Mouse (Mus musculus) fibroblast of lung, adult 2 months (primary cell): ENCODE results near the gene Apoe.
"Not testable (repeated sequence)": the region's sequence is repeated elsewhere in the genome, so short reads cannot be mapped to it uniquely, and the experiment has no call there.

Experiments used
- DNase-seq: peaks from one replicate; pipeline ENCODE4 v3.0.0-alpha.2; 2011; ENCODE audit warnings: low read depth

Gene Apoe

GRCm38 (mm10) chr7:19691873-19692865 is 6.8 kb downstream of the Apoe start, which contains the start of gene Apoc1:
Gene Apoc1 (minus strand): TSS chr7:19692660.
- no peak for DNase-seq

DNA sequence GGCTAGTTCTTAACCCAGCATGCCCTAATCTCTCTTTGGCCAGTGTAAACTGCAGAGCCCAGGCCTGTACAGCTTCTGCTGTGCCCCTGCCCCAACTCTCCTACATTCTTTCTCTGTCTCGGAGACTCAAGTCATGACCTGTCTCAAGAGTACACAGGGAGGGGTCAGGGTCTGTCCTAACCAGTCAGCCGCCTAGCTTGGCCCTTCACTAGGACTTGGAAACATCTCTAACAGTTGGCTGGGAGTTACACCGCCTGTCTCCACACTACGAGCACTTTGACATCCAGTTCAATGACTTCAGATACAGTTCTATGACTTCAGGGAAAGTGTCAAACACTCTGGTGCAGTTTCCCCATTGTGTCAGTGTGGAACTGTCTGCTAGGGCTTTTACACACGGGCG is 7.6 kb downstream of the Apoe start:
- no peak for DNase-seq

DNA sequence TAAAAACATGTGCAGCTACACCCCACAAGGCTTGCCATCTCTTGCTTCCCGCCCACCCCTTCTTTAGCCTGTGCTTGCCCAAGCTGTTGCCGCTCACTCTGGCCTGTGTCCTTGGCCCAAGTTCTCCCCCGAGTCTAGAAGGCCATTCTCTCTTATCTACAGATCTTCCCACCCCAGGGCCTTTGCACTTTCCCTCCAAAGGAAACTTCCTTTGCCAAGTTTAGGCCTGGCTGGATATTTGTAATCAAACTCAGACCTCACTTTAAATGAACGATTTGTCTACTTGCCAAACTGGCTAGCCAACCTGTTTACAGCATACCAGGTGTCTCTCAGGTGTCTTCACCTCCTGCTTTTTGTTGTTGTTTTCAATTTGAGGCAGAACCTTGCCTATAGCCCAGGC is 8.1 kb downstream of the Apoe start:
- DNase-seq: no peak

DNA sequence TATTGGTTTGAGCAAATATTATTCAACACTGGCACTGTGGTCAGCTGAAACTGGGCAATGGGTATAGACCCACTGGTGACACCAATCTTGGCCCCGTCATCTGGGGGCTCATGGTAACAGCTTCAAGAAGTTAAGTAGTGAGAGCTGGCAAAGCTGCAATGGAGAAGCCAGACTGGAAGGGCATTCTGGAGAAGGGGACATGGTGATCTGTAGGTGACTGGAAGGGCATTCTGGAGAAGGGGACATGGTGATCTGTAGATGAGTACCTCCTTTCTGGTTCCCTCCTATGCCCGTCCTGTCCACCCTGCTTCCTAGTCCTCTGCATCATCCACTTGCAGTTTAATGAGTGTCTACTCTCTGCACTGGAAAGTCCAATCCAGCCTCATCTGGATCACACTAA is 10.4 kb downstream of the Apoe start:
- no peak for DNase-seq

DNA sequence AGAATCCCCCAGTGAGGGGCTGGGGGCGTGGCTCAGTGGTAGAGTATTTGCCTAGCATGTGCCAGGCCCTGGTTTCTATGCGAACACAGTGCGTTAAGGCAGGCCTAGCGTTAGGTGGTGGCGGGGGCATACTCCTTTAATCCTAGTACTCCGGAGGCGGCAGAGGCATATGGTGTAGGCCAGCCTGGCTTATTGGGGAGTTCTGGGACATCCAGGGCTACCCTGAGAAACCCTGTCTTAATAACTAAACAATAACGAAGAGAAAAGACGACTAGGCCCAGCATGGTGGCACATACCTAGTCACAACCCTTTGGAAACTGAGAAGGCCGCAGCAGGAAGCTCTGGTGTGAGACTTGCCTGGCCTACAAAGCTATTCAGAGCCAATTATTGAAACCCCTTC is 10.9 kb downstream of the Apoe start:
- no peak for DNase-seq

GRCm38 (mm10) chr7:19686927-19687583 is 11.9 kb downstream of the Apoe start:
- not testable (repeated sequence) for DNase-seq

DNA sequence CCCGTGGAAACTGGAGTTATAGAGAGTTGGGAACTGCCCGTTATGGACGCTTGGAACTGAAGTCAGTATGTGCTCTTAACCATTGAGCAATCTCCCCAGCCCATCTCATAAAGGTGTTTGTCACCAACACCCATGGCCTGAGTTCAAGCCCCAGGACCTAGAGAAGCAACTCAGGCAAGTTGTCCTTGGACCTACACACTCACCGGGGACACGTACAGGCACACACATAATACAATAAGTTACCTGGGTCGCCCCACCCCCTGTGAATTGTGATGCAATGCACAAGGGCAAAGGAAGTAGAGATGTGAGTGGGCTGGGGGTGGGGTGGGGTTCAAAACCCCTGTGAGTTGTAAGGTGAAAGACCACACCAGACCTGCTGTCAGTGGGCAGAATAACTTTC is 12.5 kb downstream of the Apoe start:
- no peak for DNase-seq

DNA sequence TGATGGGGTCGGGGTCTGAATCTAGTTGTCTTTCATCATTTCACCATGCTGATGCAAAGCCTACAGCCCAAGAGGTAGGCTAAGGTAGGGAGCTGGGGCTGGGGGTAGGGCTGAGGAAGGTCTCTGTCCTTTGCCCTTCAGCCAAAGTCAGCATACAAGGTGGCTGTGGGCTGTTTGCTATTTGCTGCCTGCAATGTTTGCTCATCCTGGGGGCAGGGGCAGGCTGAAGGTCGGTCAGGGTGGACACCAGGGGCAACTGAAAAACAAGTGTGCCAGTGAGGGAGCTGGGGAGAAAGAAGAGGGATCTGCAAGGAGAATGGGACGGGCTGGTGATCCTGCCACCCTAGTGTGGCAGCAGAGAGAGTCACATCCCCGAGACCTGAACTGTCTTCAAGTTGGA is 13.6 kb downstream of the Apoe start:
- no peak for DNase-seq

DNA sequence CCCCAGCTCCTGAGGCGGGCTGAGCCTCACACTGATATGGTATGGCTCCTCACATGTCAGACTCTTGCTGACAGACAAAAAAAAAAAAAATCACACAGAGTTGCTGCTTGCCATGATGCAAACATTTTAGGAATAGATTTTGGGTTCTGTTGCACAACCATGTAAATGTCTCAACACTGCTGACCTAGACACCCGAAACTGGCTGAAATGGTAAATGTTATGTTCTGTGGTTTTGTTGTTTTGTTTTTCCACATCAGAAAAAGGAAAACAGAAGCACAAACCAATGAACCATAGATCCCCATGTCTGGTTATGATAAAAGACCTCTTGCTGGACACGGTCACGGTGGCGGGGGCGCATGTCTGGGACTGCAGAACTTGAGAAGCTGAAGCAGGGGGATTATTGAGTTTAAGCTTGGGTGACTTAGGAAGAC is 15.2 kb downstream of the Apoe start:
- DNase-seq: no peak

- no peak for DNase-seq
These were observed 16.0 kb downstream of the Apoe start for GRCm38 (mm10) chr7:19682979-19683378.

GRCm38 (mm10) chr7:19681202-19681694 is 17.7 kb downstream of the Apoe start, which contains the start of the genes Gm44805 and Apoc4:
Gene Gm44805 (minus strand): TSS chr7:19681423.
Gene Apoc4 (minus strand): TSS chr7:19681479.
- DNase-seq: no peak

DNA sequence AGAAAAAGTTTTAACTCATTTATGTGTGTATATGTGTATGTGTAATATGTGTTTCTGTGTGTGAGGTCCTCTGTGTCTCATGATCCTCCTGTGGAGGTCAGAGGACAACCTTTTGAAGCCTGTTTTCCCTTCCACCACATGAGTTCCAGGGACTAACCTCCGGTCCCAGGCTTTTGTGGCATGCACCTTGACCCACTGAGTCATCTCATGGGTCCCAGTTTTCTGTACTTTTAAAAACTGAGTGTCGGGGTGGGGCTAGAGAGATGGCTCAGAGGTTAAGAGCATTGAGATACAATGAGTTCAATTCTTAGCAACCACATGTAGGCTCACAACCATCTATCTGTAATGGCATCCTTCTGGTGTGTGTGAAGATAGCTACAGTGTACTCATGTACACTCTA is 18.3 kb downstream of the Apoe start:
- no peak for DNase-seq

DNA sequence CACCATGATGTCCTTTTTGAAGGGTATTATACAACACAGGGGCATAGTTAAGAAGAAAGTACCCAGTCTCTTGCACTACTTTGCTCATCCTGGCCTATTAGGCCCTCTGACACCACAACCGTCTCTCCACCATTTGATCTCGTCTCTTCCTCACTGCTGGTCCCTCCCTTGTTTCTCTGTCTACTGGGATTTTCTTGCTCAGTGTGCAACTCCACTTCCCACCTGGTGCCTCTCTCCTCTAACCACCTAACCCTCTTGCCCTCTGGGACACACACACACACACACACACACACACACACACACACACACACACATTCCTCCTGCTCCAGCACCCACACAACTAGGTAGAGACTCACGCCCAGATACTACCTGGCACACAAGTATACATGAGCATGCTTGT is 20.1 kb downstream of the Apoe start:
- DNase-seq: no peak

GRCm38 (mm10) chr7:19677872-19678271 is 21.1 kb downstream of the Apoe start, which contains the start of gene Apoc2:
Gene Apoc2 (minus strand): TSS chr7:19677941.
- no peak for DNase-seq

DNA sequence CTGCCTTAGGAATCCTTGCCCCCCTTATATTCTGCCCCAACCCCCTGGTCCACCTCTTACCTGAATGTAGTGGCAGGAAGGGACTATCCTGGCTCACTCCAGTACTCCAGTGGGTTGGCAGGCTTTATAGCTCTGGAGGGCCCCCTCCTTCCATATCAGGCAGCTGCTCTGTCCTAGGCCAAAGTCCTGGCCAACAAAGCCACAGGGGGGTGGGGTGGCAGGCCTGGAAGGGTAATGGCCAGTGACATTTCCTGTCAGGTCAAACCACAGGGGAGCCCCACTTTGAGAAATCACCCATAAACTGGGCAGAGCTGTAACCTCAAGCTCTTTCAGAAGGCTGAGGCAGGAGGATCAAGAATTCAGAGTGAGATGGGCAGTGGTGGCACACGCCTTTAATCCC is 22.3 kb downstream of the Apoe start:
- DNase-seq: no peak

DNA sequence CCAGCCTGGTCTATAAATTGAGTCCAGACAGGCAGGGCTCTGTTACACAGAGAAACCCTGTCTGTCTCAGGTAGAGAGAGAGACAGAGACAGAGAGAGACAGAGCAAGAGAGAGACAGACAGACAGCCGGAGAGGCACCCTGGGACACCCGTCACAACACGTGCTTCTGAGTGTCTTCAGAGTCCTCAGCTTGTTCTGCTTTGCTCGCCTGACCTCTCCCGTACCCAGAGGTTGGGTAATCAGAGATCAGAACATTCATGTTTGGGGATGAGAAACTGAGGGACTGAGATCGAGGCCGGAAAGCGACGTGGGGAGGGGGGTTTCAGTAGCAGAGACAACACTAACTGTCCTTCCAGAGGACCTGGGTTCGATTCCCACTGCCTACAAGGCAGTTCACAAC is 23.2 kb downstream of the Apoe start:
- no peak for DNase-seq

- no peak for DNase-seq
These were observed 25.8 kb downstream of the Apoe start for GRCm38 (mm10) chr7:19673083-19673699.

DNA sequence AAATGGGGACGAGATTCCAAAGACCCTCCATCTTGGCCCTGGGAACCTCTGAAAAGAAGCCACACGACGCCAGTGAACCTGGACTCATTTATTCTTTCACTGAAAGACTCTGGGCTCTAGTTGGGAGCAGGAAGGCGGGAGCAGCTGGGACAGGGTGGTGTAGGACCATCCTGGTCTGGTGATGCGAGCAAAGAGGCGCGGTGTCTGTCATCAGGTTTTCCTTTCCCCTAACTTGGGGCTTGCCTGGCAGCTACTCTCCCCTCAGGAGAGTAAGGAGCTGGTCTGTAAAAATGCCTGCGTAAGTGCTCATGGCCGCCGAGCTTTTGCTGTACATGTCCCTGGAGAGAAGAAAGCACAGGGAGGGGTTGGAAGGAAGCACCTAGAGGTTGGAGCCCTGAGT is 27.5 kb downstream of the Apoe start:
- no peak for DNase-seq

GRCm38 (mm10) chr7:19668947-19669721 is 29.9 kb downstream of the Apoe start:
- peak; percentile 87 for DNase-seq

DNA sequence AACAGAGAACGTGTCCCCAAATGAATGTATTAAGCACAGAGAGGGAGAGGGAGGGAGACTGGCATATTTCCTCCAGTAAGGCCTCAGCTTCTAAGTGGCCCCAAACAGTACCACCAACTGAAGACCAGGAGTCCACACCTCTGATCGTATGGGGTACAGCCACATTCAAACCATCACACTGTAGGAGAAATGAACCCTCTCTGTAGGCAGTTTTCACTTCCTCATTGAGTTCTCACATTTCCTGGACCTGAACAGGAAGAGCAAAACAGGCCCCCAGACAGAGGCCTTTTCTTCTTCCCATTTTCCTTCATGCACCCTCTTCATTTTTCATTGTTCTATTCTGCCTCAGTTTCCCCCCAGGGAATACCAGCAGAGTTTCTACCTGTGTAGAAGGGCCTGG is 31.6 kb downstream of the Apoe start:
- no peak for DNase-seq

DNA sequence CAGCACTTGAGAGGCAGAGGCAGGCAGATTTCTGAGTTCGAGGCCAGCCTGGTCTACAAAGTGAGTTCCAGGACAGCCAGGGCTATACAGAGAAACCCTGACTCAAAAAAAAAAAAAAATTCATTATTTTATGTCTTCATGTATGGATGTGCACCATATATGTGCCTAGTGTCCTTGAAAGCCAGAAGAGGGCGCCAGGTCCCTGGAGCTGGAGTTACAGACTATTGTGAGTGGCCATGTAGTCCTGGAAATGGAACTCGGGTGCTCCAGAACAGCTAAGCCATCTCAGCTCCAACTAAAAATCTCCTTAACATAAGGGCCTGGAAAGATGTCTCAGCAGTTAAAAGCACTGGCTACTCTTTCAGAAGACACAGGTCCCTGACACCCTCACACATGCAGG is 32.2 kb downstream of the Apoe start:
- DNase-seq: no peak
